Mouse (Mus musculus) cerebellum, postnatal 4 days (tissue): ENCODE data around the gene Srxn1.

ENCODE experiments used
- DNase-seq, 2 experiments: peaks; one replicate each; pipeline ENCODE4 v3.0.0; 2022; ENCODE audit warnings: low spot score in 2 of 2, mixed read lengths in 1 of 2

Srxn1 gene

DNA sequence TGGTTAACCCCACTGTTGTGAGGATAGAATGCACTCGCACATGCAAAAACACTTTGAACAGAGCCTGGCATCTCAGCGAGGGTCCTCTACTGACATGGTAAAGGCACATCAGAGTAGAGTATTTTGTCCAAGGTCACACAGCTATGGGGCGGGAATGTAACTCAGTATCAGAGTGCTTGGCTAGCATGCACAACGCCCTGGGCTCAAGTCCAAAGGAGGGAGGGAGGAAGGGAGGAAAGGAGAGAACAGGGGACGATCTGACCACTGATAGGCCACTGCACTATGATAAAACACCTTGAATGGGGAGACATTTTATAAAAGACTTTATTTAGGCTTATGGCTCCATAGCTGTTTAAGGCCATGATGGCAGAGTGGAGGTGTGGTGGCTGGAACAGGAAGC is 15.7 kb upstream of the Srxn1 start:
- no peak for DNase-seq

DNA sequence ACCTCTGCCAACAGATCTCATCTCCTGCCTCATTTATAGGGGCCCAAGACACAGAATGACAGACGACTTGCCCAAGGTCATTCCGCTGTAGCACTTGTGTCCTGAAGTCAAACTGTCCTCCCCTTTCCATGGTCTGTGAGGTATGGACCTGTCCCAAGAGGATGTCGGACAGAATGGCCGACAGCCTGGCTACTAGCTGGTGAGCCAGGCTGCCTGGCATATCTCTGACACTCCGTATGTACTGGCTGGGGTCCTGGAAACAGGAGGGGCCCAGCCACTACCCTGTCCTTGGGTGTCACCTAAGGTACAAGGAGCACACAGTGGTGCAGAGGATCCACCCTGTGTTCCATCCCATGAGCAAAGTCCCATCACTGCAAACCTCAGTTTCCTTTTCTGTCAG is 14.8 kb upstream of the Srxn1 start:
- DNase-seq: no peak

DNA sequence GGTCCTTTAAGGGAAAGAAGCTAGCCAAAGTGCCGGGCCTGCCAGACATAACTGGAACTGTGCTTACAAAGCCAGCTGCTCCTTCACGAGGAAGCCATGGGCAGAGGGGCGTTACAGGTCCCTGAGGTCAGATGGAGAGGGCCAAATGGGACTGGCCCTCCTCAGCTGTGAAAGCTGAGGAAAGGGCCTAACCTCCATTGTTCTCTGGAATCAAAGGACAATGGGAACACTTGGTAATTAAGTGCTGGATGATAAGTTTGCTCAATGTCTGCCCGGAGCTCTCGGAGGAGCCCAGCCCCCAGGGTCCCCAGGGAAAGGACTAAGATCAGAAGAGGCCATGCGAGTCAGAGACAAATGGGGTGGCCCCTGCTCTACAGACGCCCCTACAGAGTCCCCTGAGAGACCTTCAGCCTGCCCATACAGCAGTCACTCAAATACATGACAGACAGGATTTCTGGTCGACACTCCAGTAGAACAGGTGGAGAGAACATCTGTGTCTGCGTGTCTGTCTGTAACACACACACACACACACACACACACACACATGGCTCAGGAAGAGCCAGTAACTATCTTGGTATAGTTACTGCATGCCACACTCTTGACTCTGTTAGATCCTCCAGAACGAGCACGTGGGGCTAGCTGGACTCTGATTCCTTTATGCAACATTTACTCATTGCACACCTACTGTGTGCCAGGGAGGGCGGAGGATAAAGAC is 13.8 kb upstream of the Srxn1 start:
- no peak for DNase-seq

DNA sequence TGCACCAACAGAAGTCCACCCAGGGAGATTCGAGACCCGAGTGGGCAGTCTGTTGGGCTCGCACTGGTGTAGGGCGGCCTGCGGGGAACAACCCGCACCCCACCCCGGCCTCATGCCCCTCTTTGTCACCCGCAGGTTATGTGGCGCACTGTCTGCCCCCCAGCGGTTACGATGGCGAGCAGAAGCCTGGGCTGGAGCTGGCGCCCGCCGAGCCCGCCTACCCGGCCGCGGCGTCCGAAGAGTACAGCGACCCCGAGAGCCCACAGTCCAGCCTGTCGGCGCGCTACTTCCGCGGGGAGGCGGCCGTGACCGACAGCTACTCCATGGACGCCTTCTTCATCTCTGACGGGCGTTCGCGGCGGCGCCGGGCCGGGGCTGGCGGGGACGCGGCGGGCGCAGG is 12.4 kb upstream of the Srxn1 start:
- no peak for DNase-seq

DNA sequence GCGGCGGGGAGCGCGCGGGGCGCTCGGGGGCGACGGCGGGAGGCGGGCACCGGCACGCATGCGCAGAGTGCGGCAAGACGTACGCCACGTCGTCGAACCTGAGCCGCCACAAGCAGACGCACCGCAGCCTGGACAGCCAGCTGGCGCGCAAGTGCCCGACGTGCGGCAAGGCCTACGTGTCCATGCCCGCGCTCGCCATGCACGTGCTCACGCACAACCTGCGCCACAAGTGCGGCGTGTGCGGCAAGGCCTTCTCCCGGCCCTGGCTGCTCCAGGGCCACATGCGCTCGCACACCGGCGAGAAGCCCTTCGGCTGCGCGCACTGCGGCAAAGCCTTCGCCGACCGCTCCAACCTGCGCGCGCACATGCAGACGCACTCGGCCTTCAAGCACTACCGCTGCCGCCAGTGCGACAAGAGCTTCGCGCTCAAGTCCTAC is 11.9 kb upstream of the Srxn1 start:
- no peak for DNase-seq

DNA sequence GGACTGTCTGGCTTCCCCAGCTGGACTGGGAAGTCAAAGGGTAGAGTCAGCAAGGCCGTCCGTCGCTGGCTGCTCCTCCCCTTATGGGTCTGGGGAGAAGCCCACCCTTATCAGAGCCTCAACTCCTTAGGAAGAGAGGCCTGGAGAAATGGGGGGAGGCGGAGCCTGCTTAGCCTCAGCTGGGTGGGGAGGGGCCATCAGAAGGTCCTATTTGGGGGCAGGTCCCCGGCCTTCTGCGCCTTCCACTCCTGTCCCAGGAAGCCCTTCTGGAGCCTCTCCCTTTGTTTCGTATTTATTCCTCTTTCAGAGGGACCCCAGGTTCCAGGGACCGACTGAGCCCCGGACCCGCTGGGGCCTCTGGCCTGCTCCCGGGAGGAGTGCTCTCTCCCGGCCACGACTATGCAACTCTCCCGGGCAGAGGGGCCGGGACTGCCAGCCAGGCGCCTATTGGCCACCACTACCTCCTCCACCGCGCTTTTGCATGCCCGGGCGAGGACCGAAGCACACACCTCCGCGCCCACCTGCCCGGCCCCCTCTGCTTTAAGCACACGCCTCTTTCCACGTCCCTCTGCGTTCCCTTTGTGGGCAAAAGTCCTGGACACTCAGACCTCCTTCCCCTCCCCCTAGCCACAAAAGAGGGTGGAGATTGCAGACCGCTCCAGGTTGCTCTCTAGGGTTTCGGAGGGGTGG is 10.3 kb upstream of the Srxn1 start:
- DNase-seq: no peak

DNA sequence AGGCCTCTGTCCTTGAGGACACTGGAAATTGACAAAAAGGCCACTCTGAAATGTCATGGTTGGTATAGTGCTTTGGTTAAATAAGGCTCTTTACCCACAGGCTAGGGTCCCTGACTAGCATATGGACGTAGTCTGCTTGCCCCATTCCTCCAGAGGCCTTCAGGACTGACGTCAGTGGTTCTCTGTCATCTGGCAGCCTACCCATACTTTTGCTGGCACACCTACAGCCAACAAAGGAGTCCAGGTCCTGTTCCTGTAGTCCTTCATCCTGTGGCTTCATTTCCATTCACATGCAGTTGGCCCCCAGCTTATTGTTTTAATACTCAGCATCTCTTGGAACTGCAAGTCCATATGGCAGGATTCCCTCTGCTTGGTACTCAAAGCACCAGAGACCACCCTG is 8.4 kb upstream of the Srxn1 start:
- no peak for DNase-seq

DNA sequence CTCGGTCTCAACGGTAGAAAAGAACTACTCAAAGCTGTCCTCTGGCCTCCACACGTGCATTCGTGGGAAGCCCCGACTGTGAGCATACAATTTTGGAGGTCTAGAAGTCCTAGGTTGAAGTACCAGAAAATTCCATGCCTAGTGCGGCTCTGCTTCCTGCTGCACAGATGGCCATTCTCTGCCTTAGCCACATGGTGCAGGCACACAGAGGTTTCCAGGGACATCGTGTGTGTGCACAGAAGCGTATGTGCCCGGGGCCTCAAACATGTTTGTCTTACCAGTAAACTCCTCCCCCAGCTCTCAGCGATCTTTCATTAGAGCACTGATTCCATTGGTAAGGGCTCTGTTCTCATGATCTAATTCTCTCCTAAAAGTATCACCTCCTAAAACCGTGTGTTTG is 7.4 kb upstream of the Srxn1 start:
- DNase-seq: no peak

DNA sequence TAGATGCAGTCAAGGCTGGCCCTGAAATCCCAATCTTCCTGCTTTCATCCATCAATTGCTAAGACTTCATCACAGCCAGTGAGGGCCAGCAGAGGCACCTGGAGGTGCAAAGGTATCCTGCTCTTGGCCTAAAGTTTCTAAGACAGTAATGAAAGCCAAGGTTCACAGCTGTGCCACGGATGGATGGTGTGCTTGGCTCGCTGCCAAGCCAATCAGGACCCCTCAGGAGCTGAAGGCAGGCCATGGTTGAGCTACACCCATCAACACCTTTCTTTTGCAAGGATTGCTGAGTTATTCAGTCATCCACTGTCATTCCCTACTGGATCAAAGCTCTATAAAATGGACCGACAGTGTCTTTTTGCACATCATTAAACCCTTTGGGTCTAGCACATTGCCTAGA is 5.8 kb upstream of the Srxn1 start:
- no peak for DNase-seq

DNA sequence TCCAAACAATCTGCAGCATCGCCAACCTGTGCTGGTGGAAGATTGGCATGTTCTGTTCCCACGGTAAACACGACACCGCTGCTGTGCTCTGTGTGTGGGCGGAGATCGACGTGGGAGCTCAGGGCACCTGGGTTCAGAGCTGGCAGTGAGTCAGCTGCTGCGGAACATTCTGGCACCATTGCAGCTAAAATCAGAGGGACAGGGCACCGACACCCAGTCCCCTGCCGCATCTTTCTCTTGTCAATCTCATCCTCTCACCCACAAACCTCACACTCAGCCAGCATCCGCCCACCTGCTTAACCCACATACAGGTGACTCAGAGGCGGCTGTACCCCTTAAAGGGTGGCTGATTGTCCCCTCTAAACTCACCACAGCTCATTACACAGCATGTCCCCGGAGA is 3.6 kb upstream of the Srxn1 start:
- DNase-seq: no peak

DNA sequence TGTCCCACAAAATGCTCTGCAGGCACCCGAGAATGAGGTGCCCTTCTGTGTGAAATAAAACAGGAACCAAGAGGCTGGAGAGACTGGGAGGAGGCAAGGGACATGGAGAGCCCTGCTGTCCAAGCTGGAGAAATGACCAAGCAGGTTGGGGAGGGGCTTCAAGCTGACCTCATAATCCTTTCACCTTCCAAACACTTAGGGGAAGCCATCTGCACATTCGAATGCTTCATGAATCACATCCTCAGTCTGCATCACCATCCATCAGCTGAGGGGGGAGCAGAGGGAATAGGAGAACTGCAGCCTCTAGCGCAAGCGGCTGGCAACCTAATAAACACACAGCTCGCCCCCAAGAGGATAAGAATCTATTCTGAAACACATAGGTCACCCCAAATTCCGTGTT is 2.9 kb upstream of the Srxn1 start:
- no peak for DNase-seq

DNA sequence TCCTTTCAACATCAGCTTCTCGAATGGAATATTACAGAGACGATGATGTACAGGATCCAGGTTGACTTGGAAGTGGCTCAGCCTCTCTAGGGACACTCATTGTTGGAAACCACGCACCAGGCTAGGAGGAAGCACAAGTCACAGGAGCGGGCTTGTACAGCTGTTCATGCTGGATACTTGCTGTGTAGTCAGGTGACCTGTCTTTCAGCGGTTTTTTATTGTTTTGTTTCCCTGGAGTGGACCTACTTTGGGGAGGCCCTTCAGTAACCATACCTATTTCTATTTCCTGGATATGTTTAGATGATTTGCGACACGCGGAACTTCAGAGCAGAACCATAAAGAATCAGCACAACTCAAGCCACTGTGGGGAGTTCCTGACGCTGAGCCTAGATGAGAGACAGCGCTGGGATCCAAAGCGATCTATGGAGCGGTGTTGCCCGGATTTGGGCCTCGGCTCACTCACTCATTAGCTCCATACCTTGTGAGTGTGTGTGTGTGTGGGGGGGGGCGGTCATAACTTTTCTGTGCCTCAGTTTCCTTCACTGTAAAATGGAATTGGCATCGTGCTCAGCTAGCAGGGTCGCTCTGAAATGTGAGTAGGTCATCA is 502 bp upstream of the Srxn1 start:
- no peak for DNase-seq

DNA sequence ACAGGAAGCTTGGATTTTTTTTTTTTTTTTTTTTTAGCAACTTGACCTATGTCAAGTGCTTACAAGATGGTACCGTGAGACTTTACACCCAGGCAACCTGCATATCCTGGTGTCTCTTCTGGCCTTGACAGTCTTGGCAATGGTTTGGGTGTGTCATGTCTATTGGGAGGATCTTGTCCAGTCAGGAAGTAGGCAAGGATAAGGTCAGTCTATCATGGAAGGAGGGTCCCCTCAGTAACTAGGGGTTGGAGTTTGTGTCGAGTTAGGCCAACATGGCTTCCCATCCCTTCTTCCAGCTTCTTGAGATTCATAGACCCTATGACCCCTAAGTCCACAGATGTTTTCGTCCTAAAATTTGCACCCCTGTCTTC is 894 bp downstream of the Srxn1 start:
- no peak for DNase-seq

DNA sequence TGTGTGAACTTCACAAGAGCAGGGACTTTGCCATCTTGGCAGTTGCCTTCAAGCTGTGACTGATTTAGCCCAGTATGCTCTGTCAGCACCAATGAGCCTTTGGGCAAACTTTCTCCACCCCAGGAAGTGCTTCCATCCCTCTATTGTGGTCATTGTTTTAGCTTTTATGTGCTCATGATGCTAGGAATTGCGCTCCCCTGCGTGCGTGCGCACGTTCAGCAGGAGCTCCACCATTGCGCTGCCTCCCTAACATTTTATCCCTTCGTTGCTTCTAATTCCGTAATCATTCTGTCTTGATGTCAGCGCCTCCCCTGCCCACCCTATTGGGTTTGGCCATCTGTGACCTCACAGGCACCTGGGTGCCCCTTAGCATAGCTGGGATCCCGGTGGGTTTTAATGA is 1.3 kb downstream of the Srxn1 start:
- no peak for DNase-seq

DNA sequence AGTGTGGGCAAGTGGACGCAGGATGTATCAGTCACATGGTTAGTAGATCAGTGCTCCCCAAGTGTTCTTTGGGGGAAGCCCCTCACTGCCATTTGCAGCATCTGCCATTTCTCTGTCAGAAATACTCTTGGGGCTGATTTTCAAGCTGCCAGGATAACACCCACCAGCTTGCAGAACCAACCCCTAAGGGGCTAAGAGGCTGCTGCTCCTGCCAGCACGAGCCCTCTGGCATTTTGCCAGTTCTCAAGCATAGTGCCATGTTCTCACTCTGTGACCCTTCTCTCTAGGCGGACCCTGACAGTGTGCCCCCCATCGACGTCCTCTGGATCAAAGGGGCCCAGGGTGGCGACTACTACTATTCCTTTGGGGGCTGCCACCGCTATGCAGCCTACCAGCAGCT is 3.4 kb downstream of the Srxn1 start:
- DNase-seq: no peak

DNA sequence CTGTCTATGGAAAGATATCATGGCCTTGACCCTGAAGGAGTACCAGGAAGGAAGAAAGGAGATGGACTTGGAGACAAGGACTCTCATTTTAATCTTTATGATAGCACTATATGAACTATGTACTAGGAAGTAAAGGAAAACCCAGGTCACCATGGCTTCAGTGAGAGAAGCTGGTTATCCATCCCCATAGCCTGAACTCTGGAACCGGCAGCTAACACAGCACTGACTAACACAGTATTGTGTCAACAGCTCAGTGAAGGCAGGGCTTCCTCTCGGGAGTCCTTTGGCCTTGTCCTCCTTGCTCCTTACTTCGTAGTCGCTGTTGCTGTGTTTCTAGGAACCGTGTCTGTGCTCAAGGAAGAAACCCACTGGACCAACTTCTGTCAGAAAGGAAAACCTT is 4.1 kb downstream of the Srxn1 start:
- DNase-seq: no peak

DNA sequence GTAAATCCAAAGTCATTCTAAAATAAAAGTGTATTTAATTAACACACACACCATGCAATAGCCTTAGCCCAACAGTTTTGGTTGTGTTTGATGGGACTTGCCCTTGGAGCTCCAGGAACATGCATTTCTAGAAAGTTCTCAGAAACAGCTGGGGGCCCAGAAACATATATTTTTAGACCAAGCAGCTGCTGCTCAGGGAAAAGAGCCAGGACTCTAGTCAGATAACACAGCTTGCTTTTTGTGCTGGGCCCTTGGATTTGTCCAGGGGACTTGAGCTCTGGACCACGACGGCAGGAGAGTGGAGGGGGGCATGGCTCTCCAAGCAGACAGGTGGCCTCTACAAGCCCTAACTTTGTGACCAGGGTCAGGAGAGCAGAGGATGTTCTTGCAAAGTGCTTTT is 6.0 kb downstream of the Srxn1 start:
- no peak for DNase-seq

DNA sequence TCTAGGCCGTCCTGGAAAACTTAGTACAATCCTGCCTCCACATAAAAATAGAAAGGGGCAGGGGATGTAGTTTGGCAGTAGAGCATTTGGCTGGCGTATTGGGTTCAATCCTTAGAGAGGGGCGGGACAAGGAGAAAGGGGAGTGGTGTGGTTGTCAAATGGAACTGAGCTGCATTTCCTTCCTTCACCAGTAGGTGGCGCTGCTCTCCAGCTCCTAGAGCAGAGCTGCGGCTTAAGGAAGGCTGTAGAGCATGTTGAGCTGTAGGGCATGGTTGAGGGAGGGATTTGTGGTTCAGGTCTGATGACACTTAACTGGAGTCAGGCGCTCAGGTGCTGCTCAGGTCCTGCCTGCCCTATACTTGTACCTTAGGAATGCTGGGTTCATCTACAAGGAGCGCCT is 6.6 kb downstream of the Srxn1 start:
- peak; percentile 96 to 97 for DNase-seq

DNA sequence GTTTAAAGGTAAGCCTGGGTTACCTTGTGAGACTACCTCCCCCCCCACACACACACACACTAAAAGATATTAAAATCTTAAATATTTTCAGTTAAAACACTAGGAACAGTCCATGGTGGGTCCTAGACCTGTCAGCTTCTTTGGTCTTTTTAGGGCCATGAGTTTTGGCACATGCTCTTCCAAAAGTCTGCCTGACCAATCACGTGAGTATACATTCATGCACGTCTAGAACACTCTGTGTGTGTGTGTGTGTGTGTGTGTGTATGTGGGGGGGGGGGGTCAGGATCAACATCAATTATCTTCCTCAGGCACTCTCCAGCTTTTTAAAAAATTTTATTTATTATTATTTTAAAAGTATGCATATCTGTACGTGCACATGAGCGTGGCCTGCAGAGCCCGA is 7.2 kb downstream of the Srxn1 start:
- DNase-seq: no peak

DNA sequence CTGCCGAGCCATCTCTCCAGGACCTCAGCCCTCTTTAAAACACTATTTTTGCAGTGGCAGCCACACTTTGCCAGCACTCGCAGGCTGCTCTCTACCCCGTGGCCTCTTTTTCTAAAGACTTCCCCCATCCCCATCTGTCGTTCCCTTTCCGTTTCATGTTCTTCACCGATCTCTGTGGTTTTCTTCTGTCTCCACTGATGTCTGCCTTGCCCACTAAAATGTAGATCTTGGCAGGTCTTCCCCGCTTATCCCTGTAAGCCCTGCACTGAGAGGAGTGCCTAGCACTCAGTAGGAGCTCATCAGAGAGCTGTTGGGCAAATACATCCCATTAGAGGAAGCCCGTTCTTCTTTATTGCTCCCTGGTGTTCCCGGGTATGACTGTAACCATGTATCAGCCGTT is 7.7 kb downstream of the Srxn1 start:
- DNase-seq: no peak

DNA sequence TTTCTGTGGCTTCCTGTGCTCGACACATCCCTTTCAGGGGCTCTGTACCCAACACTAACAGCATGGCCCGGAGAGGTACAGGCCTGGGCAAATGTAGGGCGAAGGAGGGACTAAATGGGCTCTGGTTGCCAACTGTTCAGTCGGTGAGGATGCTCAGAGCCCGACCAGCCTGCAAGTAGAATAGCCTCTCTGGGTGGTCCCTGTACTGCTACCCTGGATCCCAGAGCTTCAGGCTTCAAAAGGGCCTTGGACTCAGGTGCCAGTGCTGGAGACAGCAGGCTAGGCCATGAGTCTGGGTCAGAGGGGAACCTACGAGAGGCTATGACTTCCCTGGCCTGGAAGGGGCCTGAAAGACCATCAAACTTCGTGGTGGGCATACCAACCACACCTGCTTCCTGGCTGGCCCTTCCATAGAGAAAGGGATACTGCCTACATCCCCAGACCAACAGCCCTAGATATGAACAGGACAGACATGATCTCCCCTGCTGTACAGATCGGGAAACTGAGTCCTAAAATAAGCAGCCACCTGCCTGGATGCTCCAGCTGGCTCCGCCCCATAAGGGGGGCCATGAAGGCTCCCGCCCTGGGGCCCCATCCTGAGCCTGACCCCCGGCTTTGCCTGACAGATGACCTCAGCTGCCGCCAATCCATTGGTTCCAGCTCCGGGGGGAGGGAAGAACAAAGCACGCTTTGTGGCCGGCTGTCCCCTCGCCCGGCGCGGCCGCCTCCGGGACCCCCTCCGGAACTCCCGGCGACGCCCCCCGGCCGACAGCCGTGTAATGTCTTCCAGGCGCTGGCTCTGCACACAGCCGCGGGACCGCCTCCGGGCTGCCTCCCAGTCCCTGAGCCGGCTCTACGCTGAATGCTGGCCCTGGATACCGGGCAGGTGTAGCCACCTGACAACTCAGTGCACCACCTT is 9.0 kb downstream of the Srxn1 start:
- no peak for DNase-seq

DNA sequence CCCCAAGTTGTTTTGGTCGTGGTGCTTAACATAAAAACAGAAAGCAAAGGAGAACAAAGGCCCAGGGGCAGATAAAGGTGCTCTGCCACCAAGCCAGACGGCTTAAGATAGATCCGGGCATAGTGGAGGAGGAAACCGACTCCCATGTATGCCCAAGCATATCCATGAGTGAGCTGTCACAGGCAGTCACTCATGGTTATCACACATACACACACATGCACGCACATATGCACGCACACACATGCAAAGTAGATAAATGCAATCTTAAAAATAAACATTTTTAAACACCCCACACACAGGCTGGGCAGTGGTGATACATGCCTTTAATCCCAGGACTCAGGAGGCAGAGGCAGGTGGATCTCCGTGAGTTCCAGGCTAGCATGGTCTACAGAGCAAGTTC is 12.4 kb downstream of the Srxn1 start:
- no peak for DNase-seq
